Mouse (Mus musculus): ENCODE data around the gene Snx9. TPM values are rescaled to one million over a fixed set of nuclear protein-coding genes. Genes with fewer than 3 reads are reported as not detected.

The Snx9 gene
- polyA plus RNA-seq, 1 experiment from 2014 or later = 21.1 TPM

GRCm38 (mm10) chr17:5957097-5957496, 116.0 kb downstream of the Snx9 start:
- H3K27me3 ChIP-seq = no peaks in the 10 kb centered on the region
- H3K27ac ChIP-seq = no peak overlapping the region
- H3K4me3 ChIP-seq = no peak overlapping the region
- no peaks in the 10 kb centered on the region for H3K36me3 ChIP-seq
- no peaks in the 10 kb centered on the region for H3K9me3 ChIP-seq (replicated peaks)
- 41% methylated on average over 3 of the region's 3 CpGs for WGBS
- no peak overlapping the region for H3K4me2 ChIP-seq
- 0 out of 2 replicates have a peak overlapping the region, but pooled peaks have one; percentile 21 for H3K9ac ChIP-seq
- H3K4me1 ChIP-seq (replicated peaks) = peaks cover 32% of the 10 kb centered on the region
- ATAC-seq (replicated peaks; ENCODE audit: insufficient number of reproducible peaks, insufficient read depth, low FRiP score, low read depth) = no peak

- Histone ChIP-seq H3K4me1 (replicated peaks) (peaks cover 32% of the 10 kb centered on the region), H3K4me2 (no peak overlapping the region), H3K9ac (no peak overlapping the region), H3K9me3 (replicated peaks) (no peaks in the 10 kb centered on the region), H3K36me3 (no peaks in the 10 kb centered on the region), H3K4me3 (no peak overlapping the region), H3K27me3 (no peaks in the 10 kb centered on the region), H3K27ac (no peak overlapping the region)
- ATAC-seq (replicated peaks; ENCODE audit: insufficient number of reproducible peaks, insufficient read depth, low FRiP score, low read depth) = no peak
- WGBS = 92% methylated on average over 5 of the region's 5 CpGs
These were observed 117.1 kb downstream of the Snx9 start for GRCm38 (mm10) chr17:5958229-5958628.

GRCm38 (mm10) chr17:5958636-5959035, 117.5 kb downstream of the Snx9 start:
- H3K4me1 ChIP-seq (replicated peaks) = peaks cover 32% of the 10 kb centered on the region
- no peak overlapping the region for H3K4me2 ChIP-seq
- ATAC-seq (replicated peaks; ENCODE audit: insufficient number of reproducible peaks, insufficient read depth, low FRiP score, low read depth) = no peak
- H3K9me3 ChIP-seq (replicated peaks) = no peaks in the 10 kb centered on the region
- 82% methylated on average over 10 of the region's 10 CpGs for WGBS
- no peaks in the 10 kb centered on the region for H3K36me3 ChIP-seq
- no peak overlapping the region for H3K4me3 ChIP-seq
- no peaks in the 10 kb centered on the region for H3K27me3 ChIP-seq
- H3K9ac ChIP-seq = no peak overlapping the region
- no peak overlapping the region for H3K27ac ChIP-seq

GRCm38 (mm10) chr17:5959096-5959495, 118.0 kb downstream of the Snx9 start:
- H3K27ac ChIP-seq = no peak overlapping the region

GRCm38 (mm10) chr17:5959802-5960201, 118.7 kb downstream of the Snx9 start:
- Histone ChIP-seq H3K4me2 (no peak overlapping the region), H3K9me3 (replicated peaks) (no peaks in the 10 kb centered on the region), H3K4me3 (no peak overlapping the region), H3K27ac (peak overlapping the region; percentile 56), H3K27me3 (no peaks in the 10 kb centered on the region), H3K4me1 (replicated peaks) (peaks cover 32% of the 10 kb centered on the region), H3K36me3 (no peaks in the 10 kb centered on the region), H3K9ac (no peak overlapping the region)
- ATAC-seq (replicated peaks; ENCODE audit: insufficient number of reproducible peaks, insufficient read depth, low FRiP score, low read depth) = peak; percentile 50; the same call in 1 of the 2 replicates
- WGBS = 26% methylated on average over 9 of the region's 9 CpGs

More at GRCm38 (mm10) chr17:5959096-5959495, 118.0 kb downstream of the Snx9 start:
- Histone ChIP-seq H3K9ac (no peak overlapping the region), H3K4me2 (no peak overlapping the region), H3K9me3 (replicated peaks) (no peaks in the 10 kb centered on the region), H3K4me1 (replicated peaks) (peaks cover 32% of the 10 kb centered on the region), H3K4me3 (no peak overlapping the region), H3K27me3 (no peaks in the 10 kb centered on the region), H3K36me3 (no peaks in the 10 kb centered on the region)
- ATAC-seq (replicated peaks; ENCODE audit: insufficient number of reproducible peaks, insufficient read depth, low FRiP score, low read depth) = no peak; the same call in 1 of the 2 replicates
- WGBS = 70% methylated on average over 7 of the region's 7 CpGs

GRCm38 (mm10) chr17:5963766-5964165, 122.6 kb downstream of the Snx9 start:
- Histone ChIP-seq H3K36me3 (no peaks in the 10 kb centered on the region), H3K4me1 (replicated peaks) (peaks cover 20% of the 10 kb centered on the region), H3K4me3 (no peak overlapping the region), H3K27ac (no peak overlapping the region), H3K9me3 (replicated peaks) (no peaks in the 10 kb centered on the region), H3K27me3 (no peaks in the 10 kb centered on the region), H3K4me2 (no peak overlapping the region), H3K9ac (no peak overlapping the region)
- ATAC-seq (replicated peaks; ENCODE audit: insufficient number of reproducible peaks, insufficient read depth, low FRiP score, low read depth) = no peak
- 90% methylated on average over 8 of the region's 8 CpGs for WGBS

- no peak overlapping the region for H3K4me2 ChIP-seq
- H3K9ac ChIP-seq = no peak overlapping the region
- no peak overlapping the region for H3K27ac ChIP-seq
- H3K4me3 ChIP-seq = no peak overlapping the region
- H3K36me3 ChIP-seq = no peaks in the 10 kb centered on the region
- no peak for ATAC-seq (replicated peaks; ENCODE audit: insufficient number of reproducible peaks, insufficient read depth, low FRiP score, low read depth)
- H3K27me3 ChIP-seq = no peaks in the 10 kb centered on the region
- WGBS = 60% methylated on average over 9 of the region's 9 CpGs
- H3K9me3 ChIP-seq (replicated peaks) = no peaks in the 10 kb centered on the region
- peaks cover 5% of the 10 kb centered on the region for H3K4me1 ChIP-seq (replicated peaks)
These were observed 124.1 kb downstream of the Snx9 start for GRCm38 (mm10) chr17:5965084-5965781.

- Histone ChIP-seq H3K9me3 (replicated peaks) (no peaks in the 10 kb centered on the region), H3K4me1 (replicated peaks) (no peaks in the 10 kb centered on the region), H3K27me3 (no peaks in the 10 kb centered on the region), H3K4me3 (no peak overlapping the region), H3K27ac (no peak overlapping the region), H3K36me3 (no peaks in the 10 kb centered on the region), H3K4me2 (no peak overlapping the region), H3K9ac (no peak overlapping the region)
- no peak for ATAC-seq (replicated peaks; ENCODE audit: insufficient number of reproducible peaks, insufficient read depth, low FRiP score, low read depth)
- WGBS = 81% methylated on average over 5 of the region's 5 CpGs
These were observed 125.6 kb downstream of the Snx9 start for GRCm38 (mm10) chr17:5966706-5967105.

- H3K4me1 ChIP-seq (replicated peaks) = no peaks in the 10 kb centered on the region
- H3K9me3 ChIP-seq (replicated peaks) = no peaks in the 10 kb centered on the region
- no peak for ATAC-seq (replicated peaks; ENCODE audit: insufficient number of reproducible peaks, insufficient read depth, low FRiP score, low read depth)
- H3K27ac ChIP-seq = no peak overlapping the region
- H3K9ac ChIP-seq = no peak overlapping the region
- H3K36me3 ChIP-seq = no peaks in the 10 kb centered on the region
- H3K27me3 ChIP-seq = no peaks in the 10 kb centered on the region
- 67% methylated on average over 6 of the region's 6 CpGs for WGBS
- no peak overlapping the region for H3K4me3 ChIP-seq
- H3K4me2 ChIP-seq = no peak overlapping the region
These were observed 127.4 kb downstream of the Snx9 start for GRCm38 (mm10) chr17:5968562-5968961.

- H3K4me1 ChIP-seq (replicated peaks) = no peaks in the 10 kb centered on the region
- H3K4me2 ChIP-seq = no peak overlapping the region
- 85% methylated on average over 3 of the region's 3 CpGs for WGBS
- H3K9ac ChIP-seq = no peak overlapping the region
- no peak overlapping the region for H3K4me3 ChIP-seq
- ATAC-seq (replicated peaks; ENCODE audit: insufficient number of reproducible peaks, insufficient read depth, low FRiP score, low read depth) = no peak
- no peaks in the 10 kb centered on the region for H3K36me3 ChIP-seq
- H3K9me3 ChIP-seq (replicated peaks) = no peaks in the 10 kb centered on the region
- no peak overlapping the region for H3K27ac ChIP-seq
- no peaks in the 10 kb centered on the region for H3K27me3 ChIP-seq
These were observed 128.1 kb downstream of the Snx9 start for GRCm38 (mm10) chr17:5969246-5969645.

- peaks cover 4% of the 10 kb centered on the region for H3K4me1 ChIP-seq (replicated peaks)
- no peaks in the 10 kb centered on the region for H3K27me3 ChIP-seq
- ATAC-seq (replicated peaks; ENCODE audit: insufficient number of reproducible peaks, insufficient read depth, low FRiP score, low read depth) = no peak
- H3K4me2 ChIP-seq = no peak overlapping the region
- H3K4me3 ChIP-seq = no peak overlapping the region
- H3K36me3 ChIP-seq = no peaks in the 10 kb centered on the region
- H3K9me3 ChIP-seq (replicated peaks) = no peaks in the 10 kb centered on the region
- WGBS = 76% methylated on average over 5 of the region's 5 CpGs
- H3K27ac ChIP-seq = no peak overlapping the region
- no peak overlapping the region for H3K9ac ChIP-seq
These were observed 129.2 kb downstream of the Snx9 start for GRCm38 (mm10) chr17:5970298-5970821.

- WGBS = 62% methylated on average over 8 of the region's 8 CpGs
- H3K27ac ChIP-seq = no peak overlapping the region
These were observed 132.4 kb downstream of the Snx9 start for GRCm38 (mm10) chr17:5973536-5973935.

More at GRCm38 (mm10) chr17:5973536-5973935, 132.4 kb downstream of the Snx9 start:
- Histone ChIP-seq H3K4me3 (no peak overlapping the region), H3K9ac (no peak overlapping the region), H3K27me3 (no peaks in the 10 kb centered on the region), H3K4me2 (no peak overlapping the region), H3K36me3 (no peaks in the 10 kb centered on the region), H3K4me1 (replicated peaks) (peaks cover 36% of the 10 kb centered on the region), H3K9me3 (replicated peaks) (no peaks in the 10 kb centered on the region)
- no peak for ATAC-seq (replicated peaks; ENCODE audit: insufficient number of reproducible peaks, insufficient read depth, low FRiP score, low read depth)
